Mouse (Mus musculus) forebrain, embryonic 14.5 days (tissue): ENCODE results near the gene Vps4a. TPM values are rescaled to one million over a fixed set of nuclear protein-coding genes. Genes with fewer than 3 reads are reported as not detected.
"Not testable (repeated sequence)": the region's sequence is repeated elsewhere in the genome, so short reads cannot be mapped to it uniquely, and the experiment has no call there.

Source experiments
- ATAC-seq: fragments of 200-750 bp; cut with Nextera tagmentation; 2 replicates; pipeline ENCODE4 v1.8.0; 2017; ENCODE audit warnings: mild to moderate bottlenecking, moderate library complexity
- DNase-seq: peaks from one replicate; pipeline ENCODE4 v3.0.0-alpha.2; 2015; ENCODE audit warnings: low spot score
- H3K27ac ChIP-seq: fragments of 300-500 bp; sonication (generic); 2 replicates; pipeline ENCODE4 v1.5.1; 2014; ENCODE audit warnings: low read depth, mild to moderate bottlenecking, control low read depth, low read length, moderate library complexity
- H3K27me3 ChIP-seq: fragments of 300-500 bp; sonication (generic); replicated peaks from 2 replicates; pipeline ENCODE4 v1.6.1; 2014; ENCODE audit warnings: low read length, control low read depth, mixed read lengths; ENCODE audit not compliant: control insufficient read depth, insufficient read depth
- H3K36me3 ChIP-seq: fragments of 300-500 bp; sonication (generic); 2 replicates; pipeline ENCODE4 v1.6.1; 2014; ENCODE audit warnings: low read length, control low read depth; ENCODE audit not compliant: control insufficient read depth, insufficient read depth
- H3K4me1 ChIP-seq: fragments of 300-500 bp; sonication (generic); 2 replicates; pipeline ENCODE4 v1.6.1; 2014; ENCODE audit warnings: antibody characterized with exemption, low read length, control low read depth; ENCODE audit not compliant: control insufficient read depth, insufficient read depth
- H3K4me2 ChIP-seq: fragments of 300-500 bp; sonication (generic); 2 replicates; pipeline ENCODE4 v1.6.1; 2014; ENCODE audit warnings: mild to moderate bottlenecking, control low read depth, low read length
- H3K4me3 ChIP-seq: fragments of 300-500 bp; sonication (generic); 2 replicates; pipeline ENCODE4 v1.5.1; 2014; ENCODE audit warnings: low read depth, low read length, control low read depth
- H3K9ac ChIP-seq: fragments of 300-500 bp; sonication (generic); 2 replicates; pipeline ENCODE4 v1.6.1; 2014; ENCODE audit warnings: mild to moderate bottlenecking, low read length, control low read depth, moderate library complexity
- H3K9me3 ChIP-seq: fragments of 300-500 bp; sonication (generic); replicated peaks from 2 replicates; pipeline ENCODE4 v1.6.1; 2016; ENCODE audit warnings: low read length, control low read depth, mixed read lengths; ENCODE audit not compliant: control insufficient read depth
- WGBS: fragments of 180-500 bp; shearing (Covaris S2); extraction: QIAGEN DNeasy Blood & Tissue Kit; methylation state at CpG from one replicate; pipeline ENCODE4 v1.1.7; 2014; 5-methylcytosine and 5-hydroxymethylcytosine counted together
- polyA plus RNA-seq: library from polyadenylated mRNA; unstranded; fragments of >200 nt; fragmentation: Nextera tagmentation; extraction: Ambion mirVana; gene quantifications from 2 replicates; pipeline ENCODE4 v1.2.1, GENCODE M21; 2014

Vps4a gene
- polyA plus RNA-seq, 1 experiment from 2014 or later: 131 TPM

DNA sequence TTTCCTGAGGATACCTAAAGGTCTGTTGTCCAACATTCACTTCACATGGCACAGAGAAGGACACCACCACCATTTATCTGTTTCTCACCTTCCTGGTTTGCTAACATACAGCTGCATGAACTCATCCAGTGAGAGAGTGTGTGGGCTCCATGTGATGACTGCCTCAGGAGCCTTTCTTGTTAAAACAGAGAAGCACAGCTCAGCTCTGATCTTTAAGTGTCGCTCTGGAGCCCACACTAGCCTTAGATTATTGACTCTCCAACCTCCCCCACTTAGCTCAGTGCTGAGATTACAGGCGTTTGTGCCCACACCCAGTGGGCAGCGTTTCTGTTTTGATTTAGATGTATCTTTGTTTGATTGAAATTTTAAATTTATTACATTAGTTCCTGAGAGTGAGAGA, 23.2 kb upstream of the Vps4a start:
- Histone ChIP-seq H3K4me3 (no peak overlapping the region), H3K4me2 (no peak overlapping the region), H3K9me3 (no peaks in the 10 kb centered on the region), H3K36me3 (no peaks in the 10 kb centered on the region), H3K27me3 (no peaks in the 10 kb centered on the region), H3K4me1 (no peaks in the 10 kb centered on the region), H3K9ac (no peak overlapping the region), H3K27ac (no peak overlapping the region)
- ATAC-seq (no peak), DNase-seq (no peak)
- 95% methylated on average over 3 of the region's 3 CpGs for WGBS

DNA sequence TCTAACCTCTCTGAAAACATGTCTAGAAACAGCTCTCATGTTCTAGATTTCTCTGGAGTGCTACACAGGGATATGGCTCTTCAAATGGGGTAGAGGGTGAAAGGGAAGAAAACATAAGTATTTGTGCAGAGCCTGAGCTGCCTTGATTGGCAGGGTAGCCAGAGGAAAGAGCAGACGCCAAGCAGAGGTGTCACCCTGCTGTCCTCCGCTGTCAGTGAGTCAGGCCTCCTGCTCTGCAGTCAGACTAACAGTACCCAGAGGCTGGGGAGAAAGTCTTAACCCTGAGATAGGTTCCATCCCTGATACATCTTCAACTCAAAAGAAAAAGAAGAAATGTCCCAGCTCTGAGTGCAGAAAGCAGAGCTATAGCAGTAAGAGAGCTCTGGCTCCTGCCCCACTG, 18.4 kb upstream of the Vps4a start:
- 88% methylated on average over 2 of the region's 2 CpGs for WGBS
- Histone ChIP-seq H3K27me3 (no peaks in the 10 kb centered on the region), H3K4me2 (no peak overlapping the region), H3K9me3 (no peaks in the 10 kb centered on the region), H3K27ac (no peak overlapping the region), H3K4me1 (no peaks in the 10 kb centered on the region), H3K36me3 (no peaks in the 10 kb centered on the region), H3K4me3 (no peak overlapping the region), H3K9ac (no peak overlapping the region)
- no peak for ATAC-seq
- no peak for DNase-seq

DNA sequence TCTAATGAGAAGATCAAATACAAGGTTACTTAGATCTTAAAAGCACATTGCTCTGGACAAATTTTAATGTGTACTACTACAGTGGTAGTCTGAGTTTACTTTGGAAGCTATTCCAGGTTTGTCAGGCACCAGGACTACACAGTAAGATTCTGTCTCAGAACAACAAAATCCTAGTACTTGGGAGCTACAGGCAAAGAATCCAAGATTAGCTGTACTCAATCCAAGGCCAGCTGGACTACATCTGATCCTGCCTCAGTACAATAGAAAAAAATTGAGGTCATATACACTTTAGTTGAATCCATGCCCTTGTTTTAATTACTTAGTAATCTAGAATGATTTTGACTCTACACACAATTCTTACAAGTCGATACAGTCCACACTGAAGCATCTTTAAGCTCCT, 16.1 kb upstream of the Vps4a start:
- no peak for ATAC-seq
- Histone ChIP-seq H3K9me3 (no peaks in the 10 kb centered on the region), H3K27ac (no peak overlapping the region), H3K27me3 (no peaks in the 10 kb centered on the region), H3K4me1 (no peaks in the 10 kb centered on the region), H3K4me2 (no peak overlapping the region), H3K9ac (no peak overlapping the region), H3K36me3 (no peaks in the 10 kb centered on the region), H3K4me3 (no peak overlapping the region)
- 88% methylated on average over 1 of the region's 1 CpGs for WGBS
- DNase-seq: no peak

DNA sequence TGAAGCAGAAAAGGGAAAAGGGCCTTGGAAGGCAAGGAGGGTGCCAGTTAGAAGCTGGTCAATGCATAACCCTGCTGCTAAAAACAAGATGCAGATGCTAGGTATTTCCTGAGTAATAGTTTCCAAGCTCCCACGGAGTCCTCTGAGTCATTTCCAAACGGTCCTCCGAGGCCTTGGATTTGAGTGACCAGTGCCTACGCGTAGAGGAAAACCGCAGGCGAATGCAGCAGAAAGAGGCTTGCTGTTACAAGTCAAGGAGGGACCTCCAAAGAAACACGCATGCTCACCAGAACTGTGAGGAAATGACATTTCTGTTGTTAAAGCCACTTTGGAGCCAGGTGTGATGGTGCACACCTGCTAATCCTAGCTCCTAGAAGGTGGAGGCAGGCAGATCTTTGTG, 7.5 kb upstream of the Vps4a start:
- H3K4me1 ChIP-seq: no peaks in the 10 kb centered on the region
- no peak overlapping the region for H3K9ac ChIP-seq
- WGBS: 91% methylated on average over 8 of the region's 8 CpGs
- ATAC-seq (no peak), DNase-seq (no peak)
- H3K4me3 ChIP-seq: no peak overlapping the region
- no peak overlapping the region for H3K4me2 ChIP-seq
- no peaks in the 10 kb centered on the region for H3K27me3 ChIP-seq
- H3K9me3 ChIP-seq: no peaks in the 10 kb centered on the region
- H3K27ac ChIP-seq: no peak overlapping the region
- H3K36me3 ChIP-seq: no peaks in the 10 kb centered on the region

DNA sequence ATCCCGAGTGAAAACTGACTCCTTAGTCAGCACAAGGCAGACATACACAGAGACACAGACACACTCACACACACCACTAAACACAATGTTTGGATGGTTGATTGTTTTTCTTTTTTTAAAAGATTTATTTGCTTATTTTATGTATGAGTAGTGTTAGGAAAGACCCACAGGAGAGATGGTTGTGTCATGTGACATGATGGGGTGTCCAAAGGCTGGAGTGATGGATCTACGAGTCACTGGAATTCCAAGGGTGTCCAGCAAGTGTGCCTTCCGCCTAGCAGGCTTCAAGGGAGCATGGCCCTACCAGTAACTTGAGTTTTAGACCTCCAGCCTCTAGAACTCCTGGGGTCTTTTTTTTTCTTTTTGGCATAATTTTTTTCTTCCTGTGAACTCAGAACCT, 1.7 kb upstream of the Vps4a start:
- H3K27ac ChIP-seq: no peak overlapping the region
- H3K27me3 ChIP-seq: no peaks in the 10 kb centered on the region
- no peak overlapping the region for H3K4me3 ChIP-seq
- H3K4me1 ChIP-seq: peaks cover 10% of the 10 kb centered on the region
- H3K4me2 ChIP-seq: no peak overlapping the region
- no peak overlapping the region for H3K9ac ChIP-seq
- DNase-seq (no peak), ATAC-seq (no peak)
- H3K9me3 ChIP-seq: no peaks in the 10 kb centered on the region
- 79% methylated on average over 3 of the region's 3 CpGs for WGBS
- H3K36me3 ChIP-seq: no peaks in the 10 kb centered on the region

DNA sequence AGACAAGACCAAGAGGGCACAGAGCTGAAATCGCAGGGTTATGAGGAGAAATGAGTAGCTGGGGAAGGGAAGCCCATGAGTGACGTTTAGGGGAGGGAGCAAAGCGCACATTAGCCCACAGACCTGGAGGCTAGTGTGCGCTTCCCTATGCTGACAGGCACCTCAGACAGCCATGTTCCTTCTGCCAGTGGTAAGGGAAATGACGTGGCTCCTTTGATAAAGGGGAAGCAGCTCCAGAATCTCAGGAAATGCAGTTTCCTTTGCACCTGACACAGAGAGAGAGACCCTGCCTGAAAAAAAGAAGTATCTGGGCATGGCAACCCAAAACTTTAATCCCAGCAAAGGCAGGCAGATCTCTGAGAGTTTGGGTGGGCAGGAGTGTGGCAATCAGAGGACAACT, 964 bp upstream of the Vps4a start:
- ATAC-seq (no peak), DNase-seq (no peak)
- Histone ChIP-seq H3K36me3 (no peaks in the 10 kb centered on the region), H3K27me3 (no peaks in the 10 kb centered on the region), H3K9me3 (no peaks in the 10 kb centered on the region), H3K4me3 (no peak overlapping the region), H3K27ac (no peak overlapping the region), H3K4me2 (no peak overlapping the region), H3K9ac (no peak overlapping the region), H3K4me1 (peaks cover 10% of the 10 kb centered on the region)
- 76% methylated on average over 5 of the region's 5 CpGs for WGBS

DNA sequence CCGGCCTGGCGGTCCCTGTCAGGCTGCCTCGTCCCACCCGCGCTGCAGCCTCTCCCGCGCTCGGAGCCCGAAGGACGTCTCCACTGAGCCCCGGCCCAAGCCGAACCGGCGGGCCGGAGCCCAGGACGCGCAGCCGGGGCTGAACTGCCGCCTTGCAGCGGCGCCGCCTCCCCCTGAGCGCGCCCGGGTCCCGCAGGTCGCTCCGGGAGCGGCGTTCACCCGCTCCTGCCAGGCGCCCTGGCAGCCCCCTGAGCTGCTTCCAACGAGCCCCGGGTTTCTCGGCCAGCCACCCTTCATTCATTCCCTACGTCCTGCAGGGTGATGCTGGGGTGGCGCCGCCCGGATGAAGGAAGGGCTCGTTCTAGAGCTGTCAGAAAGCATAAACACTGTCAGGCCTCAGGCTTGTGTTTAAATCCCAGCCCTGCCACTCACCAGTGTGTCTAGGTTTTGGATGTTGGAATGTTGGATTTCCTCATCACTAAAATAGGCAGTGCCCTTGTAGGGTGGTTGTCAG, 612 bp downstream of the Vps4a start:
- Histone ChIP-seq H3K4me1 (peaks cover 10% of the 10 kb centered on the region), H3K27ac (peak overlapping the region; percentile 69), H3K36me3 (peaks cover 8% of the 10 kb centered on the region), H3K27me3 (no peaks in the 10 kb centered on the region), H3K4me3 (peak overlapping the region; percentile 92), H3K9me3 (no peaks in the 10 kb centered on the region), H3K4me2 (peak overlapping the region; percentile 84), H3K9ac (peak overlapping the region; percentile 95)
- ATAC-seq (no peak; the same call in 1 of the 2 replicates), DNase-seq (no peak)
- WGBS: under 1% methylated on average over 38 of the region's 40 CpGs

DNA sequence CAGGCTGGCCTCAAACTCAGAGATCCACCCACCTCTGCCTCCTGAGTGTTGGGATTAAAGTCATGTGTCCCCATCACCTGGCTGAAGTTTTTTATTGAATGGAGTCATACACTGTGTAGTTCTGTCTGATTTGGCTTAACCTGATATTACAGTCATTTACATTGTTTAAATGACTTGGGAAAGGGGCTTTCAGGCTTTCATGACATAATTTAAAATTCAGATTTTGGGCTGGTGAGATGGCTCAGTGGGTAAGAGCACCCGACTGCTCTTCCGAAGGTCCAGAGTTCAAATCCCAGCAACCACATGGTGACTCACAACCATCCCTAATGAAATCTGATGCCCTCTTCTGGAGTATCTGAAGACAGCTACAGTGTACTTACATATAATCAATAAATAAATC, 2.6 kb downstream of the Vps4a start:
- not testable (repeated sequence) for H3K27me3 ChIP-seq, H3K27ac ChIP-seq, H3K4me3 ChIP-seq, H3K9me3 ChIP-seq, ATAC-seq, DNase-seq, H3K4me2 ChIP-seq, H3K9ac ChIP-seq
- WGBS: 89% methylated on average over 2 of the region's 2 CpGs
- H3K36me3 ChIP-seq: peaks cover 19% of the 10 kb centered on the region
- H3K4me1 ChIP-seq: peaks cover 10% of the 10 kb centered on the region

DNA sequence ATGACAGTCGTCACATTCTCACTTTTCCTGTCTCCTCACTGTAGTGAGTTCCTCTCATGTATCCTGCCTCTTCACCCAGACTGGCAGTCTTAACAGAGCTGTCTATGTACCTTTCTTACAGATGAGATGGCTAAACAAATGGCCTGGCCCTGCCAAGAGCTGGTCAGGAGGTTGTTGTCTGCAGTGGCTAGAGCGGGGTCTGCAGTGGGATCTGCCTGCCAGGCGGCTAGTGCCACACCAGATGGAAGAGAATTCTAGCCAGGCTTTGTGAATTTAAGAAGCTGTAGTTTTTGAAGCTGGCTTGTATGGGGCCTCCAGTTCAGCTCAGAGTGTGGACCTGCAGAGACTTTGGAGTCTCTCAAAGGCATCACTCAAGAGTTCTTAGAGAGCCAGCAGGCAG, 4.6 kb downstream of the Vps4a start:
- no peaks in the 10 kb centered on the region for H3K9me3 ChIP-seq
- H3K4me3 ChIP-seq: no peak overlapping the region
- no peak overlapping the region for H3K27ac ChIP-seq
- no peak overlapping the region for H3K4me2 ChIP-seq
- DNase-seq: no peak
- no peak for ATAC-seq
- peaks cover 38% of the 10 kb centered on the region for H3K36me3 ChIP-seq
- H3K9ac ChIP-seq: no peak overlapping the region
- peaks cover 10% of the 10 kb centered on the region for H3K4me1 ChIP-seq
- 88% methylated on average over 3 of the region's 3 CpGs for WGBS
- H3K27me3 ChIP-seq: no peaks in the 10 kb centered on the region
